28 mouse cellular contexts compared by ENCODE assay signal in genomic region chr12:56318059-56318458, GRCm38 (mm10). TPM values are rescaled to one million over a fixed set of nuclear protein-coding genes. Genes with fewer than 3 reads are reported as not detected.
DNase-seq lines count a peak whose midpoint lies in the region; ATAC-seq lines count a peak whose summit lies in the region.
"Had no signal": no experiment of that assay in that cellular context is flagged by ENCODE, and none has a peak within 500 bp of the region (broad histone marks: within the 10 kb centered on the region; RNA-seq: fewer than 3 reads in every experiment).

No protein-coding gene starts in this region.

- peak; percentile 59; the same call in 1 of the 2 replicates for ATAC-seq in hindbrain, embryonic 14.5 days (ENCODE audit: low FRiP score)
- no peak for ATAC-seq in hindbrain, embryonic 16.5 days
- ATAC-seq in midbrain, embryonic 11.5 days (ENCODE audit: low FRiP score): no peak
- no peak for ATAC-seq in midbrain, embryonic 15.5 days (replicated peaks)
- peak; percentile 45; the same call in 1 of the 2 replicates for ATAC-seq in neural tube, embryonic 11.5 days (ENCODE audit: insufficient read depth, low FRiP score, low TSS enrichment)
- ATAC-seq in neural tube, embryonic 15.5 days (ENCODE audit: low FRiP score): no peak; the same call in 1 of the 2 replicates
- peak; percentile 75; the same call in 1 of the 2 replicates for ATAC-seq in neural tube, embryonic 14.5 days (ENCODE audit: low read depth)
- ATAC-seq: activated CD4-positive, CD25-positive, alpha-beta regulatory T cell, adult 4 months; CD4-positive, CD25-positive, alpha-beta regulatory T cell, adult 4 months; forebrain, embryonic 14.5 days; Patski had no signal

- H3K9ac ChIP-seq in hindbrain, embryonic 14.5 days: no peak overlapping the region
- no peak overlapping the region for H3K9ac ChIP-seq in hindbrain, embryonic 16.5 days (ENCODE audit: low read depth, low read length)
- no peak overlapping the region for H3K9ac ChIP-seq in midbrain, embryonic 11.5 days (ENCODE audit: low read length)
- no peak overlapping the region for H3K9ac ChIP-seq in midbrain, embryonic 15.5 days
- H3K9ac ChIP-seq in neural tube, embryonic 11.5 days (ENCODE audit: low read length): no peak overlapping the region
- no peak overlapping the region for H3K9ac ChIP-seq in neural tube, embryonic 15.5 days (replicated peaks)
- no peak overlapping the region for H3K9ac ChIP-seq in neural tube, embryonic 14.5 days (replicated peaks; ENCODE audit: low read depth, low read length)
- H3K9ac ChIP-seq: embryonic facial prominence, embryonic 13.5 days; embryonic facial prominence, embryonic 15.5 days; forebrain, embryonic 12.5 days had no signal

- no peak overlapping the region for H3K4me3 ChIP-seq in hindbrain, embryonic 14.5 days (replicated peaks; ENCODE audit: low read length)
- H3K4me3 ChIP-seq in hindbrain, embryonic 16.5 days (ENCODE audit: low read length): no peak overlapping the region
- no peak overlapping the region for H3K4me3 ChIP-seq in midbrain, embryonic 11.5 days (ENCODE audit: low read depth, low read length)
- no peak overlapping the region for H3K4me3 ChIP-seq in midbrain, embryonic 15.5 days
- H3K4me3 ChIP-seq in neural tube, embryonic 11.5 days (ENCODE audit: low read depth, low read length): no peak overlapping the region
- no peak overlapping the region for H3K4me3 ChIP-seq in neural tube, embryonic 15.5 days (replicated peaks)
- H3K4me3 ChIP-seq in neural tube, embryonic 14.5 days (ENCODE audit: low read depth, low read length): no peak overlapping the region
- H3K4me3 ChIP-seq: embryonic facial prominence, embryonic 13.5 days; embryonic facial prominence, embryonic 15.5 days; erythroblast, embryonic 14.5 days; forebrain, embryonic 10.5 days; forebrain, embryonic 12.5 days had no signal

- no peak overlapping the region for H3K4me2 ChIP-seq in hindbrain, embryonic 14.5 days (replicated peaks)
- no peak overlapping the region for H3K4me2 ChIP-seq in hindbrain, embryonic 16.5 days (ENCODE audit: low read length)
- no peak overlapping the region for H3K4me2 ChIP-seq in midbrain, embryonic 11.5 days
- no peak overlapping the region for H3K4me2 ChIP-seq in midbrain, embryonic 15.5 days
- no peak overlapping the region for H3K4me2 ChIP-seq in neural tube, embryonic 11.5 days (ENCODE audit: low read depth)
- H3K4me2 ChIP-seq in neural tube, embryonic 15.5 days: no peak overlapping the region
- no peak overlapping the region for H3K4me2 ChIP-seq in neural tube, embryonic 14.5 days (ENCODE audit: low read depth, low read length)
- H3K4me2 ChIP-seq: embryonic facial prominence, embryonic 13.5 days; embryonic facial prominence, embryonic 15.5 days; forebrain, embryonic 12.5 days had no signal

- whole genome bisulfite sequencing in hindbrain, embryonic 14.5 days: 76% methylated on average over 8 of the region's 8 CpGs
- 71% methylated on average over 8 of the region's 8 CpGs for WGBS in hindbrain, embryonic 16.5 days
- 84% methylated on average over 8 of the region's 8 CpGs for WGBS in midbrain, embryonic 11.5 days
- 73% methylated on average over 8 of the region's 8 CpGs for WGBS in midbrain, embryonic 15.5 days
- WGBS in neural tube, embryonic 11.5 days: 70% methylated on average over 8 of the region's 8 CpGs
- WGBS in neural tube, embryonic 15.5 days: 51% methylated on average over 8 of the region's 8 CpGs
- WGBS in neural tube, embryonic 14.5 days: 46% methylated on average over 8 of the region's 8 CpGs

- no peak for DNase-seq in hindbrain, embryonic 14.5 days (ENCODE audit: low spot score)
- DNase-seq in midbrain, embryonic 11.5 days (ENCODE audit: low spot score, missing footprints): peak; percentile 17
- DNase-seq in neural tube, embryonic 11.5 days (ENCODE audit: low spot score): no peak
- DNase-seq: adrenal gland, adult 8-10 months; adrenal gland, postnatal 14 days; adrenal gland, postnatal 36 days; B cell, adult 2 months; cerebellum, adult 11-12 months; cerebellum, adult 8-10 months; cerebellum, adult 9-11 months; cerebellum, postnatal 14 days; cerebellum, postnatal 36 days; embryo, embryonic 11 days had no signal

- no peaks in the 10 kb centered on the region for H3K27me3 ChIP-seq in hindbrain, embryonic 14.5 days (ENCODE audit: control insufficient read depth, insufficient read depth, low read length)
- no peaks in the 10 kb centered on the region for H3K27me3 ChIP-seq in hindbrain, embryonic 16.5 days (replicated peaks; ENCODE audit: control insufficient read depth, insufficient read depth, low read length)
- H3K27me3 ChIP-seq in midbrain, embryonic 11.5 days (ENCODE audit: control insufficient read depth, insufficient read depth, low read length): no peaks in the 10 kb centered on the region
- no peaks in the 10 kb centered on the region for H3K27me3 ChIP-seq in midbrain, embryonic 15.5 days (replicated peaks)
- no peaks in the 10 kb centered on the region for H3K27me3 ChIP-seq in neural tube, embryonic 11.5 days (ENCODE audit: control insufficient read depth, insufficient read depth, low read length)
- H3K27me3 ChIP-seq in neural tube, embryonic 15.5 days (replicated peaks): no peaks in the 10 kb centered on the region
- H3K27me3 ChIP-seq in neural tube, embryonic 14.5 days (ENCODE audit: control insufficient read depth, insufficient read depth, low read length): no peaks in the 10 kb centered on the region
- H3K27me3 ChIP-seq: CH12.LX; embryonic facial prominence, embryonic 13.5 days; embryonic facial prominence, embryonic 15.5 days; forebrain, embryonic 12.5 days; Patski had no signal

- no peak overlapping the region for H3K27ac ChIP-seq in hindbrain, embryonic 14.5 days
- no peak overlapping the region for H3K27ac ChIP-seq in hindbrain, embryonic 16.5 days (ENCODE audit: low read depth, low read length)
- no peak overlapping the region for H3K27ac ChIP-seq in midbrain, embryonic 11.5 days (ENCODE audit: low read depth, low read length)
- H3K27ac ChIP-seq in midbrain, embryonic 15.5 days: no peak overlapping the region
- H3K27ac ChIP-seq in neural tube, embryonic 11.5 days (ENCODE audit: low read depth, low read length): no peak overlapping the region
- H3K27ac ChIP-seq in neural tube, embryonic 15.5 days (replicated peaks): no peak overlapping the region
- no peak overlapping the region for H3K27ac ChIP-seq in neural tube, embryonic 14.5 days (ENCODE audit: low read depth, low read length)
- H3K27ac ChIP-seq: embryonic facial prominence, embryonic 13.5 days; embryonic facial prominence, embryonic 15.5 days; forebrain, embryonic 10.5 days; forebrain, embryonic 12.5 days had no signal

- H3K9me3 ChIP-seq in hindbrain, embryonic 14.5 days (ENCODE audit: control insufficient read depth, low read length): no peaks in the 10 kb centered on the region
- H3K9me3 ChIP-seq in hindbrain, embryonic 16.5 days (ENCODE audit: control insufficient read depth, low read length): no peaks in the 10 kb centered on the region
- peaks cover 4% of the 10 kb centered on the region; the same call in 1 of the 2 replicates for H3K9me3 ChIP-seq in midbrain, embryonic 11.5 days (ENCODE audit: control insufficient read depth, low read length)
- H3K9me3 ChIP-seq in midbrain, embryonic 15.5 days: no peaks in the 10 kb centered on the region
- no peaks in the 10 kb centered on the region for H3K9me3 ChIP-seq in neural tube, embryonic 11.5 days (ENCODE audit: control insufficient read depth, low read length)
- H3K9me3 ChIP-seq in neural tube, embryonic 15.5 days (replicated peaks): no peaks in the 10 kb centered on the region
- no peaks in the 10 kb centered on the region for H3K9me3 ChIP-seq in neural tube, embryonic 14.5 days (ENCODE audit: control insufficient read depth, low read length)
- H3K9me3 ChIP-seq: embryonic facial prominence, embryonic 13.5 days; embryonic facial prominence, embryonic 15.5 days; forebrain, embryonic 12.5 days; G1E had no signal

- no peaks in the 10 kb centered on the region for H3K4me1 ChIP-seq in hindbrain, embryonic 14.5 days (replicated peaks; ENCODE audit: control insufficient read depth, insufficient read depth, low read length)
- H3K4me1 ChIP-seq in hindbrain, embryonic 16.5 days (ENCODE audit: control insufficient read depth, insufficient read depth, low read depth, low read length): no peaks in the 10 kb centered on the region
- no peaks in the 10 kb centered on the region for H3K4me1 ChIP-seq in midbrain, embryonic 11.5 days (ENCODE audit: control insufficient read depth, insufficient read depth, low read length)
- H3K4me1 ChIP-seq in midbrain, embryonic 15.5 days: no peaks in the 10 kb centered on the region
- H3K4me1 ChIP-seq in neural tube, embryonic 11.5 days (ENCODE audit: control insufficient read depth, insufficient read depth, low read length): no peaks in the 10 kb centered on the region
- H3K4me1 ChIP-seq in neural tube, embryonic 15.5 days: peaks cover 3% of the 10 kb centered on the region; the same call in 1 of the 2 replicates
- H3K4me1 ChIP-seq in neural tube, embryonic 14.5 days (ENCODE audit: control insufficient read depth, insufficient read depth, low read length): no peaks in the 10 kb centered on the region
- H3K4me1 ChIP-seq: embryonic facial prominence, embryonic 13.5 days; embryonic facial prominence, embryonic 15.5 days; forebrain, embryonic 10.5 days; forebrain, embryonic 12.5 days had no signal

- H3K36me3 ChIP-seq in hindbrain, embryonic 14.5 days (replicated peaks; ENCODE audit: control insufficient read depth, insufficient read depth): no peaks in the 10 kb centered on the region
- H3K36me3 ChIP-seq in hindbrain, embryonic 16.5 days (ENCODE audit: control insufficient read depth, insufficient read depth, low read length): no peaks in the 10 kb centered on the region
- no peaks in the 10 kb centered on the region for H3K36me3 ChIP-seq in midbrain, embryonic 11.5 days (ENCODE audit: control insufficient read depth, insufficient read depth, low read length)
- no peaks in the 10 kb centered on the region for H3K36me3 ChIP-seq in midbrain, embryonic 15.5 days (replicated peaks)
- H3K36me3 ChIP-seq in neural tube, embryonic 11.5 days (ENCODE audit: control insufficient read depth, insufficient read depth, low read length): no peaks in the 10 kb centered on the region
- H3K36me3 ChIP-seq in neural tube, embryonic 15.5 days: no peaks in the 10 kb centered on the region
- no peaks in the 10 kb centered on the region for H3K36me3 ChIP-seq in neural tube, embryonic 14.5 days (ENCODE audit: control insufficient read depth, insufficient read depth, low read length)
- H3K36me3 ChIP-seq: embryonic facial prominence, embryonic 13.5 days; embryonic facial prominence, embryonic 15.5 days; forebrain, embryonic 12.5 days; G1E had no signal

RNA-seq across cellular contexts. Expression of gene Mbip, which starts 27.6 kb away (rescaled TPM):
- 35.3 and 44.8 TPM in 2 replicates for polyA plus RNA-seq in hindbrain, embryonic 14.5 days (2014; fragmentation: Nextera tagmentation; extraction: Ambion mirVana)
- polyA plus RNA-seq in hindbrain, embryonic 16.5 days (2015; fragmentation: Nextera tagmentation; extraction: Ambion mirVana): 34.9 and 38.1 TPM in 2 replicates
- 46.0 and 54.0 TPM in 2 replicates for polyA plus RNA-seq in midbrain, embryonic 11.5 days (2014; fragmentation: Nextera tagmentation; extraction: Ambion mirVana)
- polyA plus RNA-seq in midbrain, embryonic 15.5 days (2015; fragmentation: Nextera tagmentation; extraction: Ambion mirVana): 43.7 and 46.2 TPM in 2 replicates
- 43.0 and 43.2 TPM in 2 replicates for polyA plus RNA-seq in neural tube, embryonic 11.5 days (2014; fragmentation: Nextera tagmentation; extraction: Ambion mirVana)
- polyA plus RNA-seq in neural tube, embryonic 15.5 days (2015; fragmentation: Nextera tagmentation; extraction: Ambion mirVana): 41.8 and 43.1 TPM in 2 replicates
- 46.8 and 50.1 TPM in 2 replicates for polyA plus RNA-seq in neural tube, embryonic 14.5 days (2014; fragmentation: Nextera tagmentation; extraction: Ambion mirVana)

Comparison
In these comparisons a context has a peak if more than half of its experiments do, and no peak if none do; other contexts are left out.
1. ATAC-seq: peak in hindbrain, embryonic 14.5 days (single experiment), neural tube, embryonic 11.5 days (single experiment) and neural tube, embryonic 14.5 days (single experiment); none in hindbrain, embryonic 16.5 days (single experiment), midbrain, embryonic 11.5 days (single experiment), midbrain, embryonic 15.5 days (single experiment) and neural tube, embryonic 15.5 days (single experiment).